Mouse (Mus musculus) bone marrow macrophage, adult 2 months (primary cell): Measurements from ENCODE around the gene Msl1.

ENCODE experiments used
- CTCF ChIP-seq: IDR thresholded peaks from 2 replicates; pipeline ENCODE4 v1.5.1; 2012; ENCODE audit warnings: low read depth, mild to moderate bottlenecking, low read length, moderate library complexity
- POLR2A ChIP-seq: IDR thresholded peaks from 2 replicates; pipeline ENCODE4 v1.6.1; 2012; ENCODE audit warnings: mild to moderate bottlenecking, low read depth, low read length, borderline replicate concordance

GRCm38 (mm10) chr11:98797306-98797705 lies 2.0 kb downstream of the Msl1 start:
- TF ChIP-seq POLR2A, result no peak
- no peak for TF ChIP-seq CTCF
